Mouse (Mus musculus): ENCODE measurements around the gene St7. TPM values are rescaled to one million over a fixed set of nuclear protein-coding genes. Genes with fewer than 3 reads are reported as not detected.
A peak's percentile ranks its signal among the peaks of the same experiment; 100 is the strongest.

The St7 gene
- polyA plus RNA-seq, 1 experiment from 2014 or later, result 19.7 TPM

DNA sequence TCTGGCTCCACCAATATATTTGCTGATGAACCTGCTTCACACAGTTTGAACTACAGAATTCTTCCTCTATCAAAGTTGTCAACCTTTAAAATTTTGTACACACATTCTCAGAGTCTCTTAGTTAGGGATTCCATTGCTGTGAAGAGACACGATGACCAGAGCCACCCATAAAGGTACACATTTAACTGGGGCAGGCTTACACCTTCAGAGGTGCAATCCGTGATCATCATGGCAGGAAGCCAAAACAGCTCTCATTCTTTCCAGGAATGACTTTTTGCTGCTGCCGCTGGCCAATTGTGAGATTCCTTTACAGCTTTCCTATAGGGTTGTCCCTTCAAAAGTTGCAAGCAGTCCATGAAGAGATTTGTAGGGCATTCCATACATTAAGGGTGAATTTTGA is 210.6 kb downstream of the St7 start:
- DNase-seq (ENCODE audit: low spot score), result no peak
- Histone ChIP-seq H3K9me3 (replicated peaks) (no peaks in the 10 kb centered on the region), H3K36me3 (no peaks in the 10 kb centered on the region), H3K4me3 (no peak overlapping the region), H3K27ac (no peak overlapping the region), H3K27me3 (ENCODE audit: low read depth, poor library complexity, severe bottlenecking) (no peaks in the 10 kb centered on the region), H3K4me1 (no peaks in the 10 kb centered on the region; the same call in 1 of the 2 replicates)
- 92% methylated on average over 3 of the region's 3 CpGs for WGBS

GRCm38 (mm10) chr6:17905776-17906175 is 213.0 kb downstream of the St7 start:
- no peak overlapping the region for H3K27ac ChIP-seq

DNA sequence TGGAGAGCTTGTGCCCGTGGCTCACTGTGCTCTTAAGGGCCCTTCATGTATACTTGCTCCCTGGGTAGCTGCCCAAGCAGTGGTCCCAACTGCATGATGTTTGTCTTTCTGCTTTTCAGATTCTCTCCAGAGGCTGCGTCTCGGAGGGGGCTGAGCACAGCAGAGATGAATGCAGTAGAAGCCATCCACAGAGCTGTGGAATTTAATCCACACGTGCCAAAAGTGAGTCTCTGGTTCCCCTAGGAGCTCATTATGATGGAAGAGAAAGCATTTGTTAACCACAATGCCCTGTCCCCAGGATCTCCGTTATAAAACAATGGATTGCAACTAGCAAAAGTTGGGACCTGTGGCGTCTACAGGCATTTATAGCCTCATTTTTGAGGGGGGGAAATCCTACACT is 213.6 kb downstream of the St7 start:
- Histone ChIP-seq H3K27me3 (ENCODE audit: low read depth, poor library complexity, severe bottlenecking) (no peaks in the 10 kb centered on the region), H3K4me3 (no peak overlapping the region), H3K27ac (no peak overlapping the region), H3K4me1 (no peaks in the 10 kb centered on the region; the same call in 1 of the 2 replicates), H3K36me3 (no peaks in the 10 kb centered on the region), H3K9me3 (replicated peaks) (no peaks in the 10 kb centered on the region)
- no peak for DNase-seq (ENCODE audit: low spot score)
- WGBS, result 48% methylated on average over 6 of the region's 6 CpGs

More at GRCm38 (mm10) chr6:17905776-17906175, 213.0 kb downstream of the St7 start:
- DNase-seq (ENCODE audit: low spot score), result no peak
- Histone ChIP-seq H3K9me3 (replicated peaks) (no peaks in the 10 kb centered on the region), H3K27me3 (ENCODE audit: low read depth, poor library complexity, severe bottlenecking) (no peaks in the 10 kb centered on the region), H3K36me3 (no peaks in the 10 kb centered on the region), H3K4me1 (no peaks in the 10 kb centered on the region; the same call in 1 of the 2 replicates), H3K4me3 (no peak overlapping the region)
- WGBS, result 58% methylated on average over 3 of the region's 3 CpGs

- H3K9me3 ChIP-seq (replicated peaks), result no peaks in the 10 kb centered on the region
- WGBS, result 83% methylated on average over 6 of the region's 6 CpGs
- no peak for DNase-seq (ENCODE audit: low spot score)
- no peaks in the 10 kb centered on the region for H3K27me3 ChIP-seq (ENCODE audit: low read depth, poor library complexity, severe bottlenecking)
- H3K27ac ChIP-seq, result no peak overlapping the region
- no peaks in the 10 kb centered on the region for H3K36me3 ChIP-seq
- H3K4me3 ChIP-seq, result no peak overlapping the region
- H3K4me1 ChIP-seq, result no peaks in the 10 kb centered on the region
Observed at GRCm38 (mm10) chr6:17912312-17912711, 219.6 kb downstream of the St7 start.

GRCm38 (mm10) chr6:17912825-17913224 is 220.1 kb downstream of the St7 start:
- H3K9me3 ChIP-seq (replicated peaks), result no peaks in the 10 kb centered on the region
- H3K36me3 ChIP-seq, result no peaks in the 10 kb centered on the region
- H3K4me1 ChIP-seq, result no peaks in the 10 kb centered on the region
- no peak for DNase-seq (ENCODE audit: low spot score)
- no peak overlapping the region for H3K4me3 ChIP-seq
- no peaks in the 10 kb centered on the region for H3K27me3 ChIP-seq (ENCODE audit: low read depth, poor library complexity, severe bottlenecking)
- WGBS, result 85% methylated on average over 2 of the region's 2 CpGs
- H3K27ac ChIP-seq, result no peak overlapping the region

GRCm38 (mm10) chr6:17913315-17913714 is 220.6 kb downstream of the St7 start:
- Histone ChIP-seq H3K36me3 (no peaks in the 10 kb centered on the region), H3K4me3 (no peak overlapping the region), H3K27ac (no peak overlapping the region), H3K9me3 (replicated peaks) (no peaks in the 10 kb centered on the region), H3K27me3 (ENCODE audit: low read depth, poor library complexity, severe bottlenecking) (no peaks in the 10 kb centered on the region), H3K4me1 (no peaks in the 10 kb centered on the region)
- DNase-seq (ENCODE audit: low spot score), result no peak
- WGBS, result 93% methylated on average over 1 of the region's 1 CpGs

DNA sequence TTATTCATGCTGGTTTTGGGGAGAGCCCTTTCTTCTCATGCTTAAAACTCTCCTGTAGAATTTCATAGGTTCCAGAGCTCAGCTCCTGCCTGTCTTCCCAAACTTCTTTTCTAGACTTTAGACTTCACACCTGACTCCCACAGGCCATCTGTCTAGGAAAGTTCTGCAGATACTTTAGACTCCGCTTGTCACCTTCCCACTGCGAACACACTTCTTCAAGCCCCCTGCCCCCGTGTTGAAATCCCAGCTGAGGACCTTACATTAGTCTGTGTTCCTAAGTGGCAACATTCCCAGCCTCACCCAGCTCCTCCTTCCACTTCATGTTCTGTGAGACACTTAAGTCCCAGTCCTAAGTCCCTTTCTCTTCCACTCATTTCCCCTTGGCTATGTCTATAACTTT is 221.6 kb downstream of the St7 start:
- H3K36me3 ChIP-seq, result no peaks in the 10 kb centered on the region
- H3K9me3 ChIP-seq (replicated peaks), result no peaks in the 10 kb centered on the region
- H3K4me1 ChIP-seq, result no peaks in the 10 kb centered on the region
- no peak overlapping the region for H3K4me3 ChIP-seq
- no peak for DNase-seq (ENCODE audit: low spot score)
- H3K27me3 ChIP-seq (ENCODE audit: low read depth, poor library complexity, severe bottlenecking), result no peaks in the 10 kb centered on the region
- WGBS, result 78% methylated on average over 3 of the region's 3 CpGs
- H3K27ac ChIP-seq, result no peak overlapping the region

DNA sequence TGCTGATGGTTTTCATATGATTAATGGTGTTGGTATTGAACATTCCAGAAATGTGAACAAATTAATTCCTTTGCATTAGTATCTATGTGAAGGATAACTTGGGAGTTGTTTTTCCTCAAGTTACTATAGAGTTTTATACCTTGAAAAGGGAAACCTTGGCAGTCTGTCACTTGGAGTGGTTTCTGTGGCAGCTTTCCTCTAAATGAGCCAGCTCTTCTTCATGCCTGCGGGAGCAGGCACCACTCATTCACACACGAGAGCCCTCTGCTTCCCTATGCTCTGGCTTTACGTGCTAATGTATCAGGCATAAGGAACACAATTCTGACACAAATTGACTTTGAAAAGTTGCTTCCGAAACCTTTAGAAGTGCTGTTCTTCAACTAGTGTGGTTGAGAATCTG is 224.5 kb downstream of the St7 start:
- no peak for DNase-seq (ENCODE audit: low spot score)
- H3K4me1 ChIP-seq, result no peaks in the 10 kb centered on the region
- H3K27ac ChIP-seq, result no peak overlapping the region
- no peaks in the 10 kb centered on the region for H3K27me3 ChIP-seq (ENCODE audit: low read depth, poor library complexity, severe bottlenecking)
- WGBS, result 85% methylated on average over 4 of the region's 4 CpGs
- no peaks in the 10 kb centered on the region for H3K9me3 ChIP-seq (replicated peaks)
- H3K4me3 ChIP-seq, result no peak overlapping the region
- no peaks in the 10 kb centered on the region for H3K36me3 ChIP-seq

- Histone ChIP-seq H3K4me3 (no peak overlapping the region), H3K36me3 (no peaks in the 10 kb centered on the region), H3K4me1 (peaks cover 7% of the 10 kb centered on the region), H3K27ac (no peak overlapping the region), H3K27me3 (ENCODE audit: low read depth, poor library complexity, severe bottlenecking) (no peaks in the 10 kb centered on the region), H3K9me3 (replicated peaks) (no peaks in the 10 kb centered on the region)
- 95% methylated on average over 1 of the region's 1 CpGs for WGBS
- DNase-seq (ENCODE audit: low spot score), result no peak
Observed at GRCm38 (mm10) chr6:17922180-17922579, 229.4 kb downstream of the St7 start.

DNA sequence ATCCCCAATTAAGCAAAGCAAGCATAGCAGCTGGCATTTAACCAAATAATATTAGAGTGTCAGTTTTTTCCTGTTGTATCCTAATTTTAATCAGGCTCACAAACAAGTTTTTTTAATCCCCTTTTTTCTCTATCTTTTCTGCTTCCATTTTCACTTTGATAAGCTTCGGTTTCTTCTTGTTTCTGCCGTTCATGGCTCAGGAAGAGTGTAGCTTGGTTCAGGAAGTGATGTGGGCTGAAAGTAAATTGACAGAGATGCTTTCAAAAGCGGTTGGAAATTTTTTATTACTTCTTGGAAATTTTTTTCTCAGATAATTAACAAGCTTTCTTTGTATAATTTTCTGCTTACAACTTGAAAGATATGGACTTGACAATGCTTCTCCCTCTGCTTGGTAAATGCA is 230.2 kb downstream of the St7 start:
- H3K9me3 ChIP-seq (replicated peaks), result no peaks in the 10 kb centered on the region
- H3K4me3 ChIP-seq, result no peak overlapping the region
- DNase-seq (ENCODE audit: low spot score), result no peak
- H3K4me1 ChIP-seq, result peaks cover 14% of the 10 kb centered on the region
- H3K27me3 ChIP-seq (ENCODE audit: low read depth, poor library complexity, severe bottlenecking), result no peaks in the 10 kb centered on the region
- H3K27ac ChIP-seq, result no peak overlapping the region
- WGBS, result 93% methylated on average over 3 of the region's 3 CpGs
- H3K36me3 ChIP-seq, result no peaks in the 10 kb centered on the region

- no peak for DNase-seq (ENCODE audit: low spot score)
- 82% methylated on average over 3 of the region's 3 CpGs for WGBS
- no peaks in the 10 kb centered on the region for H3K9me3 ChIP-seq (replicated peaks)
- H3K4me1 ChIP-seq, result peaks cover 14% of the 10 kb centered on the region
- no peaks in the 10 kb centered on the region for H3K36me3 ChIP-seq
- no peaks in the 10 kb centered on the region for H3K27me3 ChIP-seq (ENCODE audit: low read depth, poor library complexity, severe bottlenecking)
- H3K27ac ChIP-seq, result no peak overlapping the region
- H3K4me3 ChIP-seq, result no peak overlapping the region
Observed at GRCm38 (mm10) chr6:17923370-17923769, 230.6 kb downstream of the St7 start.

DNA sequence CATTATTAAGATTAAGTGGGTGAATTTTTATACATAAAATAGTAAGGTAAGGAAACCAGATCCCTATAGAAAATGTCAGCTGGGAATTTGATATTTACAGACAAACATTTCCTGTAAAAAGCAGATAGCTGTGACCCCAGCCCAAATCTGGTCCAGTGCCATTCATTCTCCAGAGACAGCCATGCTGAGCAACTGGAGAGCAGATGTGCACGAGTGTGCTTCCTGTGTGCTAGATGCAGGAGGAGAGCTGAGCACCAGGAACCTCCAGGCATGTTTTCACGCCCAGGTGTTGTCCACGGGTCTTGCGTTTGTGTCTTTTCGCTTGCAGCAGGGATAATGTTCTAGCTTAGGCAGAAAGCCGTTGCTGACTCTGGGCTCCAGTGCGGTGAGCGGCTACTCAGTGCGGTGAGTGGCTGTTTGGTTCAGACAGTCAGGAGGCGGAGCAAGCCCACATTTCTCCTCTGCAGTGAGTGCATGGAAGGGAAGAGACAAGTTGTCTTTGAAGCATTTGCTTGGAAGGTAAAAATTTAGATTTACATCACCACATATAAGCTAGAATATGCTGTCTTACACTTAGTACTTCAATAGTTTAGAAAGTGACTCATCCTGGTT is 231.3 kb downstream of the St7 start:
- WGBS, result 87% methylated on average over 10 of the region's 10 CpGs
- Histone ChIP-seq H3K4me1 (peaks cover 14% of the 10 kb centered on the region), H3K27me3 (ENCODE audit: low read depth, poor library complexity, severe bottlenecking) (no peaks in the 10 kb centered on the region), H3K9me3 (replicated peaks) (no peaks in the 10 kb centered on the region), H3K4me3 (no peak overlapping the region), H3K36me3 (no peaks in the 10 kb centered on the region), H3K27ac (no peak overlapping the region)
- DNase-seq (ENCODE audit: low spot score), result no peak

GRCm38 (mm10) chr6:17925267-17925666 is 232.5 kb downstream of the St7 start:
- H3K9me3 ChIP-seq (replicated peaks), result no peaks in the 10 kb centered on the region
- H3K36me3 ChIP-seq, result no peaks in the 10 kb centered on the region
- no peaks in the 10 kb centered on the region for H3K27me3 ChIP-seq (ENCODE audit: low read depth, poor library complexity, severe bottlenecking)
- H3K27ac ChIP-seq, result no peak overlapping the region
- peaks cover 17% of the 10 kb centered on the region for H3K4me1 ChIP-seq
- H3K4me3 ChIP-seq, result no peak overlapping the region
- peak; percentile 47 for DNase-seq (ENCODE audit: low spot score)
- 48% methylated on average over 4 of the region's 4 CpGs for WGBS

DNA sequence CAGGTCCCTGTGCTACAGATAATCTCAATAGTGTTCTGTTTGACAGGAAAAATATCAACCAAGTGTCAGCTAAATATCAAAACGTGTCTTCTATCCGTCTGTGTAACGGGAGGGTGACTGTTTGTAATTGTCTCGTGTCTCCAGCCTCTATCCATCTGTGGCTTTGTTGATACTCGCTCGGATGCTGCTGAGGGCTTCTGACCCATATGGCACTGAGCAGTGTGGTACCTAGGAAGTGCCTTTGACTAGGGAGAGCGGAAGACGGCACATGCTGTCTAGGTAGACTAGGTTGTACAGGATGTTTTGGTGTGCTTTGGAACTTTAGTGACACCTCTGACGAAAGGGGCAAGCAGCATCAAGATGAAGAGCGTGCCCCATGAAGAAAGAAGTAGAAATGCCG is 235.0 kb downstream of the St7 start:
- H3K4me1 ChIP-seq, result peaks cover 20% of the 10 kb centered on the region
- H3K9me3 ChIP-seq (replicated peaks), result no peaks in the 10 kb centered on the region
- no peak overlapping the region for H3K4me3 ChIP-seq
- no peaks in the 10 kb centered on the region for H3K27me3 ChIP-seq (ENCODE audit: low read depth, poor library complexity, severe bottlenecking)
- H3K27ac ChIP-seq, result peak overlapping the region; percentile 22; the same call in 1 of the 2 replicates
- 70% methylated on average over 11 of the region's 11 CpGs for WGBS
- DNase-seq (ENCODE audit: low spot score), result no peak
- no peaks in the 10 kb centered on the region for H3K36me3 ChIP-seq
